Mouse (Mus musculus) heart, postnatal 4 days (tissue): ENCODE data around the gene Olfr130. TPM values are rescaled to one million over a fixed set of nuclear protein-coding genes. Genes with fewer than 3 reads are reported as not detected.

Source experiments
- DNase-seq: peaks from one replicate; pipeline ENCODE4 v3.0.0; 2021
- total RNA-seq, 2 experiments: library from RNA; stranded (reverse); gene quantifications; 2 replicates each; pipeline ENCODE4 v1.2.3; 2021

Olfr130 gene
- total RNA-seq = not detected

GRCm38 (mm10) chr17:38063621-38064020 lies at the start of gene Olfr130:
Olfr130 (plus strand) TSS chr17:38063921.
- no peak for DNase-seq

- no peak for DNase-seq
Measured at GRCm38 (mm10) chr17:38016341-38016740, 47.4 kb upstream of the Olfr130 start.

GRCm38 (mm10) chr17:38026297-38026696 lies 37.4 kb upstream of the Olfr130 start:
- no peak for DNase-seq

GRCm38 (mm10) chr17:38059979-38060378 lies 3.7 kb upstream of the Olfr130 start, which contains the start of gene Olfr129:
Olfr129 (minus strand) TSS chr17:38060079.
- DNase-seq = no peak

- no peak for DNase-seq
Measured at GRCm38 (mm10) chr17:38082364-38082763, 18.6 kb downstream of the Olfr130 start.

GRCm38 (mm10) chr17:38088593-38088992 lies 24.9 kb downstream of the Olfr130 start, which contains the start of gene Olfr131:
Olfr131 (minus strand) TSS chr17:38088693.
- DNase-seq = no peak

Other genes starting within 250 kb of the Olfr130 start
- gene Olfr125, start 231.0 kb upstream of the Olfr130 start, total RNA-seq = not detected
- gene Olfr126, start 216.4 kb upstream of the Olfr130 start, total RNA-seq = not detected
- gene Olfr127, start 163.5 kb upstream of the Olfr130 start, total RNA-seq = not detected
- gene Olfr128, start 143.4 kb upstream of the Olfr130 start, total RNA-seq = not detected
- not detected for gene Olfr761, start 110.8 kb upstream of the Olfr130 start, total RNA-seq
- not detected for gene Olfr129, start 3.8 kb upstream of the Olfr130 start, total RNA-seq
- gene Olfr131, start 24.8 kb downstream of the Olfr130 start, total RNA-seq = not detected
- gene Olfr132, start 70.6 kb downstream of the Olfr130 start, total RNA-seq = not detected
- not detected for gene Olfr133, start 81.4 kb downstream of the Olfr130 start, total RNA-seq
- not detected for gene Olfr134, start 107.5 kb downstream of the Olfr130 start, total RNA-seq
- gene Olfr135, start 140.4 kb downstream of the Olfr130 start, total RNA-seq = not detected
- gene Olfr138, start 197.1 kb downstream of the Olfr130 start, total RNA-seq = not detected
- gene Olfr137, start 243.6 kb downstream of the Olfr130 start, total RNA-seq = not detected